Mouse (Mus musculus) lung, postnatal 0 days (tissue): ENCODE measurements around the gene Kmt2b. TPM values are rescaled to one million over a fixed set of nuclear protein-coding genes. Genes with fewer than 3 reads are reported as not detected.
A peak's percentile ranks its signal among the peaks of the same experiment; 100 is the strongest.

Source experiments
- ATAC-seq: fragments of 200-750 bp; cut with Nextera tagmentation; 2 replicates; pipeline ENCODE4 v1.8.0; 2017; ENCODE audit warnings: moderate library complexity
- DNase-seq: peaks from one replicate; pipeline ENCODE4 v3.0.0-alpha.2; 2016; ENCODE audit warnings: low spot score
- H3K27ac ChIP-seq: fragments of 300-500 bp; sonication (generic); 2 replicates; pipeline ENCODE4 v1.5.1; 2014; ENCODE audit warnings: antibody characterized with exemption, mild to moderate bottlenecking, low read length, mixed read lengths
- H3K27me3 ChIP-seq: fragments of 300-500 bp; sonication (generic); replicated peaks from 2 replicates; pipeline ENCODE4 v1.6.1; 2014; ENCODE audit warnings: low read length, mixed read lengths; ENCODE audit not compliant: insufficient read depth
- H3K36me3 ChIP-seq: fragments of 300-500 bp; sonication (generic); 2 replicates; pipeline ENCODE4 v1.6.1; 2014; ENCODE audit warnings: low read length, mixed read lengths; ENCODE audit not compliant: insufficient read depth
- H3K4me1 ChIP-seq: fragments of 300-500 bp; sonication (generic); 2 replicates; pipeline ENCODE4 v1.6.1; 2014; ENCODE audit warnings: antibody characterized with exemption, low read depth, low read length, mixed read lengths; ENCODE audit not compliant: insufficient read depth
- H3K4me2 ChIP-seq: fragments of 300-500 bp; sonication (generic); replicated peaks from 2 replicates; pipeline ENCODE4 v1.6.1; 2014; ENCODE audit warnings: low read depth, mild to moderate bottlenecking, low read length, moderate library complexity, mixed read lengths
- H3K4me3 ChIP-seq: fragments of 300-500 bp; sonication (generic); 2 replicates; pipeline ENCODE4 v1.5.1; 2014; ENCODE audit warnings: low read depth, low read length
- H3K9ac ChIP-seq: fragments of 300-500 bp; sonication (generic); replicated peaks from 2 replicates; pipeline ENCODE4 v1.6.1; 2014; ENCODE audit warnings: low read depth, mild to moderate bottlenecking
- H3K9me3 ChIP-seq: fragments of 300-500 bp; sonication (generic); 2 replicates; pipeline ENCODE4 v1.6.1; 2016; ENCODE audit warnings: low read length, mixed read lengths
- CTCF ChIP-seq: IDR thresholded peaks from 2 replicates; pipeline ENCODE4 v1.5.1; 2016; ENCODE audit warnings: antibody characterized with exemption, mild to moderate bottlenecking
- EP300 ChIP-seq: IDR thresholded peaks from 2 replicates; pipeline ENCODE4 v1.6.1; 2016; ENCODE audit warnings: antibody characterized with exemption, mild to moderate bottlenecking, control low read depth
- WGBS: fragments of 180-500 bp; shearing (Covaris S2); extraction: QIAGEN DNeasy Blood & Tissue Kit; methylation state at CpG from one replicate; pipeline ENCODE4 v1.1.7; 2014; 5-methylcytosine and 5-hydroxymethylcytosine counted together
- polyA plus RNA-seq: library from polyadenylated mRNA; unstranded; fragments of >200 nt; fragmentation: Nextera tagmentation; extraction: Ambion mirVana; gene quantifications from 2 replicates; pipeline ENCODE4 v1.2.1, GENCODE M21; 2015

Gene Kmt2b
- polyA plus RNA-seq, 1 experiment from 2014 or later: 6.9 TPM

GRCm38 (mm10) chr7:30596093-30596492, 7.6 kb upstream of the Kmt2b start:
- Histone ChIP-seq H3K36me3 (no peaks in the 10 kb centered on the region), H3K4me1 (peaks cover 2% of the 10 kb centered on the region; the same call in 1 of the 2 replicates), H3K27me3 (no peaks in the 10 kb centered on the region), H3K4me3 (no peak overlapping the region), H3K9ac (no peak overlapping the region), H3K27ac (peak overlapping the region; percentile 65), H3K4me2 (no peak overlapping the region), H3K9me3 (no peaks in the 10 kb centered on the region)
- 46% methylated on average over 5 of the region's 5 CpGs for WGBS
- TF ChIP-seq EP300: no peak
- no peak for TF ChIP-seq CTCF
- ATAC-seq (no peak), DNase-seq (no peak)

GRCm38 (mm10) chr7:30594510-30595024, 6.0 kb upstream of the Kmt2b start:
- DNase-seq (no peak), ATAC-seq (no peak)
- no peaks in the 10 kb centered on the region for H3K36me3 ChIP-seq
- peaks cover 2% of the 10 kb centered on the region; the same call in 1 of the 2 replicates for H3K4me1 ChIP-seq
- 57% methylated on average over 4 of the region's 4 CpGs for WGBS
- H3K9me3 ChIP-seq: no peaks in the 10 kb centered on the region
- no peaks in the 10 kb centered on the region for H3K27me3 ChIP-seq
- no peak overlapping the region for H3K4me3 ChIP-seq
- H3K9ac ChIP-seq: no peak overlapping the region
- H3K27ac ChIP-seq: 0 out of 2 replicates have a peak overlapping the region, but pooled peaks have one; percentile 2
- H3K4me2 ChIP-seq: no peak overlapping the region
- no peak for TF ChIP-seq EP300
- TF ChIP-seq CTCF: no peak

GRCm38 (mm10) chr7:30593579-30594509, 5.3 kb upstream of the Kmt2b start:
- no peaks in the 10 kb centered on the region for H3K36me3 ChIP-seq
- ATAC-seq (no peak), DNase-seq (no peak)
- H3K9me3 ChIP-seq: no peaks in the 10 kb centered on the region
- no peak for TF ChIP-seq EP300
- no peak for TF ChIP-seq CTCF
- no peak overlapping the region for H3K4me2 ChIP-seq
- peak overlapping the region; percentile 47; the same call in 1 of the 2 replicates for H3K27ac ChIP-seq
- H3K27me3 ChIP-seq: no peaks in the 10 kb centered on the region
- H3K4me3 ChIP-seq: no peak overlapping the region
- WGBS: 77% methylated on average over 10 of the region's 10 CpGs
- H3K9ac ChIP-seq: no peak overlapping the region
- peaks cover 2% of the 10 kb centered on the region; the same call in 1 of the 2 replicates for H3K4me1 ChIP-seq

GRCm38 (mm10) chr7:30592772-30593423, 4.4 kb upstream of the Kmt2b start:
- no peak for TF ChIP-seq EP300
- peak; percentile 37 for TF ChIP-seq CTCF
- H3K4me3 ChIP-seq: no peak overlapping the region
- peak; percentile 47 for DNase-seq
- H3K36me3 ChIP-seq: no peaks in the 10 kb centered on the region
- WGBS: 23% methylated on average over 5 of the region's 5 CpGs
- H3K9me3 ChIP-seq: no peaks in the 10 kb centered on the region
- H3K4me2 ChIP-seq: no peak overlapping the region
- H3K27ac ChIP-seq: peak overlapping the region; percentile 47
- ATAC-seq: no peak
- 0 out of 2 replicates have a peak, but pooled peaks cover 2% of the 10 kb centered on the region for H3K4me1 ChIP-seq
- H3K27me3 ChIP-seq: no peaks in the 10 kb centered on the region
- no peak overlapping the region for H3K9ac ChIP-seq

- H3K9ac ChIP-seq: no peak overlapping the region
- no peak overlapping the region for H3K27ac ChIP-seq
- 62% methylated on average over 4 of the region's 4 CpGs for WGBS
- no peak overlapping the region for H3K4me3 ChIP-seq
- DNase-seq: no peak
- no peaks in the 10 kb centered on the region for H3K27me3 ChIP-seq
- H3K9me3 ChIP-seq: no peaks in the 10 kb centered on the region
- ATAC-seq: no peak
- no peak for TF ChIP-seq EP300
- no peak for TF ChIP-seq CTCF
- peaks cover 4% of the 10 kb centered on the region for H3K4me1 ChIP-seq
- no peaks in the 10 kb centered on the region for H3K36me3 ChIP-seq
- no peak overlapping the region for H3K4me2 ChIP-seq
Measured at GRCm38 (mm10) chr7:30591605-30591951, 3.1 kb upstream of the Kmt2b start.

GRCm38 (mm10) chr7:30590927-30591604, 2.5 kb upstream of the Kmt2b start:
- 82% methylated on average over 9 of the region's 9 CpGs for WGBS

More at GRCm38 (mm10) chr7:30590927-30591604, 2.5 kb upstream of the Kmt2b start:
- Histone ChIP-seq H3K4me1 (peaks cover 4% of the 10 kb centered on the region), H3K9ac (no peak overlapping the region), H3K36me3 (no peaks in the 10 kb centered on the region), H3K4me3 (no peak overlapping the region), H3K27me3 (no peaks in the 10 kb centered on the region), H3K27ac (no peak overlapping the region), H3K4me2 (no peak overlapping the region), H3K9me3 (no peaks in the 10 kb centered on the region)
- DNase-seq: no peak
- TF ChIP-seq EP300: no peak
- no peak for TF ChIP-seq CTCF
- ATAC-seq: no peak
